Mouse (Mus musculus) thymus, postnatal 10 days (tissue): ENCODE measurements around the gene Dscam.
A peak's percentile ranks its signal among the peaks of the same experiment; 100 is the strongest.
"Not testable (repeated sequence)": the region's sequence is repeated elsewhere in the genome, so short reads cannot be mapped to it uniquely, and the experiment has no call there.

Source experiments
- DNase-seq, 2 experiments: peaks; one replicate each; pipeline ENCODE4 v3.0.0; 2021; ENCODE audit warnings: low spot score in 2 of 2

Dscam gene

DNA sequence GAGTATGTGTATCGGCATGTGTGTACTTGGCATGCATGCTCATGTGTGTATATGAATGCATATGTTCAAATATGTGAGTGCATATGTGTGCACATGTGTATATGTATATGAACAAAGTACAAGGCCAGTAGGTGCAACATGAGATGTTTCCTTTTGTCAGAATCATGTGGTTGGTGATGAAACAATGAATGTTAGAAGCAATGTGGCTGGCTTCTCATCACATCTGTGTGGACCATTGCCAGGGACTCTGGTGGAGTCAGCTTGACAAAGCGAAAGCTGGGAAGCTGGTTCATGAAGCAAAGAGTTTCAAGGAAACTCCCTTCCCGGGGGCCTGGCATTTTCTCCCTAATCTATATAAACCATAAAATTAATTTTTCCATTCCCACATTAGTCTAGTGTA is 286.0 kb downstream of the Dscam start:
- DNase-seq, result not testable (repeated sequence)

DNA sequence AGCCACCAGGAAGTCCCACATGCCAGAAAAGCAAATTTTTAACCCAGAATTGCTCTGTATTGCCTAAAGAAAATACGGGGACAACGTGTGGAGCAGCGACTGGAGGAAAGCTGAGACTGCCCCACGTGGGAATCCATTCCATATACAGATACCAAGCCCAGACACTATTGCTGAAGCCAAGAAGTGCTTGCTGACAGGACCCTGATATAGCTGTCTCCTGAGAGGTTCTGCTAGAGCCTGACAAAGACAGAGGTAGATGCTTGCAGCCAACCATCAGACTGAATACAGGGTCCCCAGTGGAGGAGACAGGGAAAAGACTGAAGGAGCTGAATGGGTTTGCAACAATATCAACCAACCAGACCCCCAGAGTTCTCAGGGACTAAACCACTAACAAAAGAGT is 293.3 kb downstream of the Dscam start:
- no peak for DNase-seq

DNA sequence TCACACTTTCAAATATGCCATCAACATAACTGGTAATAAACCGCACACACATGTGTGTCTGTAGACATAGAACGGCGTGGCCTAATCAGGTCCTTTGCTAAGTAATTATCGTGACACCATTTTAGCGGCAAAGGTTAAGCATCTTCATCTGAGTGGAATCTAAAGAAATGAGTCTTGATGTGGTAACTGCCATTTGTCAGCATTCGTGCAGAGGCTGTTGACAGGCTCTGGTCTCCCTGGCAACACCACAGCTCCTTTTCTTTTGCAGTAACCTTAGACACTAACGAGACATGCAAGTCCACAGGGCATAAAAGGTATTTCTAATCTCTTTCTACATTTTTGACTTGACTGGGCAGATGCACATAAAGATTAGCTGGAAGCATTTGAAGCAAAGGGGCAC is 297.8 kb downstream of the Dscam start:
- no peak for DNase-seq

DNA sequence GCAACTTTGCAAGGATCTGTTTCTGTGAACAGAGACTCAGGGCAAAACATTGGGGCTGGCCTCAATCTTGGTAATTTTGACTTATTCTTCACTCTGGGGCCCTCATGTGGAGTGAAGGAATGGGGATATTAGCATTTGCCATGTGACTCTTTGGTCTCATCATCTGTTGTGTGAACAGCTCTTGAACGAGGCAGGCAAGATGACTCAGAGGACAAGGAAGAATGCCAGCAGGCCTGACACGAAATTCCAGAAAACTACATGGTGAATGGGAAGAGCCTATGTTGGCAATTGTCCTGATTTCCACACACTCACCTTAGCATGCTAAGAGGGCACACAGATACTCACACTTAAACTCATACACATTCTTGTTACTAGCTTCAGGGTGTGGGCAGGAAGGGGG is 313.0 kb downstream of the Dscam start:
- no peak for DNase-seq

DNA sequence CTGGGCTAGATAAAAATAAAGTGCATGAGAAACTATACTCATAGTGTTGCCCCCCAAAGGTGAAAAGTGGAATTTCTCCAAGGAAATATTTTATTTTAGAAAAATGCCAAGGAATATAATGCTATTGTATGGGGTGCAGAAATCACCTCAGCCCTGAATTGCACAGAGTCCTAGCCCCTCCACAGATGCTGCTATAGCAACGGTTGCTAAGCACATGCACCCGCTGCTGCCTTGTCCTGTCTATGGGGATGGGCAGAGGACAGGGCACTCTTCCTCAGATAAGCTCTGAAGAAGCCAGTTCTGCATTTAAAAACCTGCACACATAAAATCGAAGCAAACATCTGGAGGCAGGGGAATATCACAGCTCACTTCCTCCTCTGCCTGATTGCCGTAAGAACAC is 315.5 kb downstream of the Dscam start:
- DNase-seq, result no peak

DNA sequence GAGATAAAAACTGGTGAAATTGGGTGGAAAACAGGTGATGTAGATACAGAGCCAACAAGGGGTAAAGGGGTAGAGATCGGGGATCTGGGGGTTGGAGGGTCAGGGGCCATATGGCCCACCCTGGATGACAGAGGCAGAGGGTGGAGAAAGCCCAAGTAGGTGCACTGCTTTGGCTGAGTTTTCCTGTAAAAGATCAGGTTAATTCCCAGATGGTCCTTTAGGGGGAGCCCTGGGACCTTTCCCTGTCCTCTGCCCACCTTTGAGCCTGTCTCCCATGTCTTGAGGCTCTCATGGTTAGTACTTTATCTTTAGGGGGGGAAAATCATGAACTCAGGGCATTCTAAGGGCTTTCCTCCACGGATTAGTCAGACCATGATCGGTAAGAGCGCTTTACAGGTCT is 318.2 kb downstream of the Dscam start:
- DNase-seq, result peak in 1 of 2 experiments; percentile 8

DNA sequence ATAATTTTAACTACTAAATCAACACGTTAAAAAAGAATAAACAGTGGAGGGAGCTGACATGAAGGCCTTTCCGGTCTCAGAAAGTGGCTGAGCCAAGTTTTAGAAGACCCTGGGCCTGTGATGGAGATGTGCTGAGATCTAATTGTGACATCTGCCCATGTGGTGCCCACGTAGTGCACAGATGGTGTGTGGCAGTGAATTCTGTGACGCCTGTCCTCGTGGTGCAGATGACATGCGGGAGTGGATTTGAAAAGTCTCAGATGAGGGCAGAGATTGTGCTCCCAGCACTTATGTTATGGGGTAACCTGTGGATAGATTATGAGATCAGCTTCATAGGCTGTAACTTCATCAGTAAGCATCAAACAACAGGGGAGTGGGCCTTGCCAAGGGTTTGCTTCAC is 321.6 kb downstream of the Dscam start:
- no peak for DNase-seq

DNA sequence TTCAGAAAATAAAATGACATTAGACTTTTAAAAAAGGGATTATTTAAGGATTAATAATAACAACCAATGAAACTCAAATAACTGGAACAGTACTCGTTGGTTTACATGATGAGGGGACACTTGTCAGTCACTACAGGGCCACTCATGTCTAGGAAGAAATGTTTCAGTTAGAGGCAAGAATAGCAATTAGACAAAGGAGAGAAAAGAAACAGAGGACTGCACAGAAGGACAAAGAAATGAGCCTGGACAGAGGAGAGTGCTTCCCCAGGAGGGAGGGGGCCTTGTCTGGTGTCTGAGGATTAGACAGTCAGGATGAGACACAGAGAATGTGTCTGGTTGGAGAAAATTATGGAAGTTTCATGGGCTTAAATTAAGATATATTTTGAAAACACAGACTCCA is 324.0 kb downstream of the Dscam start:
- no peak for DNase-seq

DNA sequence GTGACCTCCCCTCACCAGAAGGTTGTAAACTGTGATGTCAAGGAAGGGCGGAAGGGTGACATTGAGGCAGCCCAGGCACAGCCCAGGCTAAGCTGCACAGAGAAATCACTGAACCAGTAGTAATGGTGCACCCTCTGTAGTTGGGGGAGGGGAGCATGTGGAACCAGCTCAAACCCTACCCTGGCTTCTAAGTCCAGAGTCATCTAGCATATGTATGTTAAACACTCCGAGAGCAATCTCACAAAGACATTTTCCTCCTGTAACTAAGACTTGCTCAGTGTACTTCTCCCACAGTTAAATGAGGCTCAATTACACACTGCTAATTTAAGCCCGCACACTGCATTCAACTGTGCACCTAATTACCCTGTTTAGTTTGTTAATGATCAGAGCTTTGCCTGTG is 324.4 kb downstream of the Dscam start:
- no peak for DNase-seq

DNA sequence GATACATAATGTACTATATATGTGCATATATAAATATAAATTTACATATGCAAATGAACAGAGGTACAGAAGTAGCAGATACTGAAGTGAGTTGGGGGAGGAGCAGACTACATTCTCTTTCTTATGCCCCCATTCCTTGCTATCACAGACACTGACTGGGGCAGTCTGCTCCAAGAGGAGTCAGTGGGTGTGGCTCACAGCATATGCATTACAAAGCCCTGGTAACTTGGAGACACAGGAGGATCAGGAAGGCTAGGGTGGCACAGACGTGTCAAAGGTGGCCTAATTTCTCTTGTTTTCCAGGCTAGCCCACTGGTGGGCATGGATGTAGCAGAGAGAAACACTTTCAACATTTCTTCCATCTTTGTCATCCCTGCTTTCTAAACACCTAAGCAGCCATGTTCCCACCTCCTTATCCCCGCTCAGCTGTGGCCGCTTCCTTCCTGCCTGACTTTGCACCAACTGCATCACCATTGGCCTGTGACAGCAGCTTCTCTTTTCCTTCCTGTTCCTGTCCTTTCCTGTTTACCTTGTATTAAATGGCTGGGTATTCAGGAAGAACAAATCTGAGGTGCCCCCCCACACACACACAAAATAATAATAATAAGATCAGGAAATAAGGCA is 325.0 kb downstream of the Dscam start:
- no peak for DNase-seq

DNA sequence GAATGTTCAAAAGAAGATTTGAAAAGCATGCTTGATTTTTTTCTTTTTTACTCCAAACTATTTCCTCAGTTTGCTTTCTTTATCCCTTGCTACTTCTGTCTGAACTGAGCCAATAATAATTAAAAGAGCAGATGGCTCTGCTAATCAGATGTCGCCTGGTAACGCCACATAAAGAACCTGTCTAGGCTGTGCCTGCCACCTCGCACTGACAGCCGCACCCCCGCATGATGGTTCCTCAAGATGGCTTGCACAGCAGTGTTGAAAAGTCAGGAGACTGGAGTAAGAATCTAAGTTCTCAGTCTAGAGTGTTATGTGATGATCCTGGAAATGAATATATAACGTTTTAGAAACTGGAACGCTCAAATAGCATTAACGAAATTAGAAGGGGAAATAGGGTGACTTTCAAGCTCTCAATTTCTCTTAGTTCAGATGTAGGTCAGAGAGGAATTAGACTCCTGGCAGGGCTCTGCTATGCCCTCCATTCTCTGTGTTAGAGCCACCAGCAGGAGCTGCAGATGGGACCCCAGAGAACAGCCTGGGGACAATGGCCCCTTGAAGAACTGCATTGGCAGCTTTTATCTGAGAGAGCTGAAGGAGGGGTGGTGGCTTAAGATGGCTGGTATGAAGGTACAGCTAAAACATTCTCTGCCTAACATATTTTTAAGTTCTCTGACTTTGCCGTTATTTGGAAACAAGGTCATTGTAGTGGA is 326.7 kb downstream of the Dscam start:
- DNase-seq, result no peak

DNA sequence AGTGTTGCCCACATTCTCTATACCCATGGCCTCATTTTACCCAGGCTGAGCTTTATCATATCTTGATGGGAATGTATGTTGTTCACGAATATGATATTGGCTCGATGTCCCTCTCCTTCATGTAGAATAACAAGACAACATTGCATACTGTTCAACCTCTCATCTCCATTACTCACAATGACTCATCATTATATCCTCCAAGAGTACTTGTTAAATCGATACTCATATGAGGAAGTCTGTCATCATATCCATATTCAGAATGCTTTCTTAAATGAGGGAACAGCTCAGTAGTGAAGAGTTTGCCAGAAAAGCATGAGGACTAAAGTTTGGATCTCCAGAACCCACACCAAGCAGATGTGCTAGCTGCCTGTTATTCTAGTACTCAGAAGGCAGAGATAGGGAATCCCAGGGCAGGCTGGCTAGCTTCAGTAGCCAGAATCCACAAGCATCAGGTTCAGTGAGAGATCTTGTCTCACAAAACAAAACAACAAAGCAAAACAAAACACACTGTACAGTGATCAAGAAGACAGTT is 327.7 kb downstream of the Dscam start:
- DNase-seq, result no peak

DNA sequence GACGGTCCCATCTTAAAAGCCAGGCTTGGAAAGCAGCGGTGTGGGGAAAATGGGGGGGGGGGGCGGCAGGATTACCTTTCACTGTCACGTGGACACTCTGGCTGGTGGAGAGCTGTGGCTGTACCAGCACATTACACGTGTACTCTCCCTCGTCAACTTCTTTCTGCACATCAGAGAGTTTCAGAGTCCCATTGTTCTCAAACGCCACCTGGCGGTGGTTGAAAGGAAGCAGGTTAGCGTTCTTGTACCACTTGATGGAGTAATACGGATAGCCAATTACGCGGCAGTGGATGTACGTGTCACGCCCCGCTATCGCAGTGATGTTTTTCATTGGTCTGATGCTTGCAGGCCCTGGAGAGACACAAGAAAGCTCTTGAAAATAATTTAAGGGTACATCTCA is 350.9 kb downstream of the Dscam start:
- peak; percentile 7 to 51 for DNase-seq

DNA sequence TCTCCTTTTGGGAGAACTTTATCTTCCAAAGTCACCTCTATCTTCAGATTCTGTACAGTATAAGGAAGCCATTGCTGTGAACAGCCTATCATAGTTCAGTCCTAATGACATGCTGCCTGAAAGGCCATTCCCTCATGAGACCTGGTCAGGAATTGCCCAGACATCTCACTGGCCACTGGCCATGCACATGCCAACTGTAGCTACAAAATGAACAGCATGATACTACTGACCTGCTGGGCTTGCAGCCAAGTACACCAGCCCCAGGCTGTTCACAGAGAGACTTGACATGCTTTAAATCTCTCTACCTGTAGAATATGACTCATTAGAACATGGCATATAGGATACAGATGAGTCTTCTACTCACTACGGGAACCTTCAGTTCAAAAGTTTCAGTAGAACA is 364.3 kb downstream of the Dscam start:
- no peak for DNase-seq

DNA sequence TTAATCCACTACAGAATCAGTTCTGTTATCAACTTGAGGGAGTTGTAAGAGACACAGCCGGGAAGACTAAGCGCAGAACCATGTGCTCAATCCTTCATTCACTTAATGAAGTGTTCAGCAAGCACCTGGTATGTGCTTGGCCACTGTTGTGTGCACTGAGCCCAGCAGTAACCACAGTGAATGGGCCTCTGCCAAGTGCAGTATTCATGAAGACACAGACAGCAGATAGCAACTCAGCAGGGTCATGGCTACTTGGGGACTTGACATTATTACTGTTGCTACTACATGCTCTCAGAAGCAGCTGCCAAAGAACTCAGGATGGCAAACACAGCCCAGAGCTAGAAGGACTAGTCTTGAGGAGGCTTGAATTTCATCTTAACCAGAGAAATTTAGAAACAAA is 367.9 kb downstream of the Dscam start:
- DNase-seq, result no peak

DNA sequence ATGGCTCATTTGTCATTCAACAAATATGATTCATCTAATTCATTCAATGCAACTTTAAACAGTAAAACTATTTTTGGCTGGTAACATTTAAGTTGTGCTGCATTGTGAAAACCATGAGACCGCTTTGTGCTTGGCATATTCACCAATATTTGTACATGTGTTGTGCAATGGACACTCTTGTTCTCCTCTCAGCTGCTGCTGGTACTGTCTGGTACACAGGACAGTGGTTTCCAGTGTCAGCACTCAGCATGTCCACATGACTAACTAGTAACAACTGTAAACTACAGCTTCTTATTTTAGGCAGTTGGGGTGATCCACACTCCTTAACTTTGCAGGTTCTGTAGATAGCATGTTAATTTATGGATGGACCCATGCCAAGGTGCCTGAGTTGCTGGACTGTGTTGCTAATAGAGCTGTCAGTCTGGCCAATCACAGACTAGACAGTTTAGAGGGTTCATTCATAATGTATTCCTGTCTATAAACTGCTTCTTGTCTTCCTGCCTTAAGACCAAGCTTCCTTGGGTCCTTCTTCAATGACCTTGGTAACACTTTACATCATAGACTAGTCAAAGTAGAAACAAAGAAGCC is 368.8 kb downstream of the Dscam start:
- no peak for DNase-seq

DNA sequence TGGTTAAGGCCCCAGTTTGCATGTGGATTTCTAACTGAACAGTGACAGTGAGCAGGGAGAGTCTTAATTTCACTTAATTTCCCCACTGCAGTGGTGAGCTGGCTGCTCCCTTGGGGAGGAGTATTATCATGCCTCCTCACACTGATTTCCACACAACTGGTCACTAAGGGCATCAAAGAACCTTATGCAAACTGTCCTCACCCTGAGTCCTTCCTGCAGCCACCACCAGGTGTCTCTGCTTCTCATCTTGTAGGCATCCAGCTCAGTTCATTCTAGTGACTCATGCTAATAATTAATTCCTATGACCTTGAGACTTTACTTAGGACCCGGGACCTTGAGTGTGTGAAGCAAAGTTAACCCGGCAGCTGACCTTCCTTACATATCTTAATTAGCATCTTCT is 375.1 kb downstream of the Dscam start:
- DNase-seq, result no peak

DNA sequence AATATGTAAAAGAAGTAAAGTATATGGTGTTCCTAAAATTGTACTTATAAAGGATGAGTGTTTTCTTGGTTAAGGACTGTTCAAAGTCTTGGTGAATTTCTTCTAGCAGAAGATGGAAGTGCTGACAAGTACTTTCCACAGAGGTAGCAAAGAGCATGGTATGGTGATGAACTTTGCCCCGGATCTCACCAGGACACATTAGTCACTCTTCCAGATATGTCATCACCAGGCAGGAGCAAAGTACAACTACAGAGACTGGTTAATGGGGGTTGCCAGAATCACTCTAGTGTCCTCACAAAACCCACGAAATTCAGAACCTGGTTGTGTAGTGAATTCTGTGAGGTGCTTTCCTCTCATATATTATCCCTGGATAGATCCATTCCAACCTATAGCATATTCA is 379.2 kb downstream of the Dscam start:
- DNase-seq, result no peak

DNA sequence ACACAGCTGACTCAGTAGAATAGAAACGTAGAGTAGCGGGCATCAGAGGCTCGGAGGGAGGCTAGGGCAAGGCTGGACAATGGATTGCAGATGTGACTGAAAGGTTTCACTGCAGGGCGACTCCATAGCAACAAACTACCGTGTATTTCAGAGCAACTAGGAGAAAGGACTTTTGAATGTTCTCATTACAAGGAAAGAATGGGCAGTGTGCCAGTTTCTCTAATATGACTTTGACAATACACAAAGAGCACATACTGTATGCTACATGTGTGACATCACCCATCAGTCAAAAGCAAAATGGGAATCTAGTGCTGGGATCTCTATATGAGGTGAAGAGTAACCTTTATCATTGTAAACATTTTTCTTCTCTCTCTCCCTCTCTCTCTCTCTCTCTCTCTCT is 382.3 kb downstream of the Dscam start:
- DNase-seq, result no peak

DNA sequence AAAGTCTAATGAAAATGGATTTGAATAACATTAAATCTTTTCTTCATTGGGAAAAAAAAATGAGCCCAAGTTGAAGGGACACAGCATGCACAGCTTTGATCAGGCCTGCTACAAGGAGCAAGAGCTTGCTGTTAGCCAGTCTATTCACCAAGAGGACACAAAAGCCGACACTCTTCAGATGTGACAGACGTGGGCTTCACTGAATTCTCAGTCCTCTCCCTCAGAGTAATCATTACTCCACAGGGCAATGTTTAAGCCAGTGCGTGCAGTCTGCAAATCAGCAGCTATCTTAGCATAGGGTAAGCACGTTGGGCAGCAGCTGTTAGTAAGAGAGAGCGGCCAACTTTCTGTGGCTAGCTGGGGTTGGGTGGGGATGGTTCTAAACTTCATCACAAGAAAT is 391.5 kb downstream of the Dscam start:
- no peak for DNase-seq

DNA sequence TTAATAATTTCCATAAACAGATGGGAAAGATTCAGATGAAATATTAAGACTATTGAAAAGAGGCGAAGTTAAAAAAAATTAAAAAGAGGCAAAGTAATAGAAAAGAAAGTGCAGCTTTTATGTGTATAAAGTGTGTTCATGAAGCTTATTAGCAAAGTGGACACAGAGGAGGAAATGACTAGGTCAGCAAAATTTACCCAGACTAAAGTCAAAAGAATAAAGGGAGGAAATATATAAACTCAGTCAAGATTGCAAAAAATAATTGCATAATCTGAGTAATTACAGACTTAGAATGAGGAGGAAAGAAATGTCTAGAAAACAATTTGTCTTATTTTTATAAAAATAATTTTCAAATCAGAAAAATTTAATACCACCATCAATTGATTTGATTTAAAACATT is 396.3 kb downstream of the Dscam start:
- DNase-seq, result no peak

DNA sequence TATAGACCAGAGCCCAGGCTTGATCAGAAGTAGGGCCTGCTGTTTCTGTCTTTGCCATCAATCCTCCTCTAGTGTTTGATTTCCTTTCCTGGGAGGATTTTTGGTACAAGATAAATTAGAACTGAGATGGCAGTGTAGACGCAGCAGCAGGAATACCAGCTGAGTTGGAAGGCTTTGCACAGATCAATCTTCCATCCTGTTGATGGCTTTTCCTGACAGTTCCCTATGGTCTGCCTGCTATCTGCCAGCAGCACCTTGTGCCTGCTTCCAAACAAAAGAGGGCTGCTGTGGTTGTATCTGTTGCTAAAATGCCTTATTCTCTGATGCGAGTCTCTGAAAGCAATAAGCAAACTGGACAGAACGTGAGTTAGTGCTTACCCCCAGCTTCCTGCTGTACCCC is 402.6 kb downstream of the Dscam start:
- no peak for DNase-seq

DNA sequence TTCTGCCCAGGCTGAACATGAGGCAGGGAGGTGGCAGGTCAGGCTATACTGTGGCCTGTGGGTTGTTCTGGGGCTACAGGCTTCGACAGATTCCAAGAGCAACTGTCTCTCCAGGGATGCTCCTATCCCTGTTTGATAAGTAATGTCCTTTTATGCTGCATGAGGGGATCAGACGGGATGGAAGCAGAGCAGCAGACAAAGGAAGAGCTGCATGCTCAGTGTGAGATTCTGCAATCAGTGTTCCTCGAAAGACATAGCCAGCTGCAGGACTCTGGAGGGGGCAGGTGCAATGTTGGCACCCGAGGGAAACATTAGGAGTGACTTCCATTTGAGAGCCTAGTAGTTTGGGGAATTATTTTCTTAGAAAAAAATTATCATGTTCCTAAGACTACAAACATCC is 403.0 kb downstream of the Dscam start:
- no peak for DNase-seq
